Mouse (Mus musculus): Measurements from ENCODE around the gene Lama2. TPM values are rescaled to one million over a fixed set of nuclear protein-coding genes. Genes with fewer than 3 reads are reported as not detected.

Gene Lama2
- 45.6 and 47.4 TPM in 2 replicates for total RNA-seq (2021)
- long read RNA-seq, experiment 1, partial matches to known transcripts, result 1 of 4 reads
- long read RNA-seq, experiment 1, other reads (novel, unspliced or antisense), result 3 of 4 reads
- long read RNA-seq, experiment 2, partial matches to known transcripts, result 1 of 3 reads
- long read RNA-seq, experiment 2, other reads (novel, unspliced or antisense), result 2 of 3 reads

GRCm38 (mm10) chr10:27619658-27620057 is at the start of gene Lama2:
TSS of gene Lama2 (minus strand) at chr10:27619758.
- no peak for DNase-seq

- no peak for DNase-seq
These were observed 44.8 kb upstream of the Lama2 start for GRCm38 (mm10) chr10:27664391-27664790.

GRCm38 (mm10) chr10:27663396-27663795 is 43.8 kb upstream of the Lama2 start:
- DNase-seq, result no peak

GRCm38 (mm10) chr10:27654164-27654563 is 34.6 kb upstream of the Lama2 start:
- no peak for DNase-seq

- DNase-seq, result no peak
These were observed 33.3 kb upstream of the Lama2 start for GRCm38 (mm10) chr10:27652694-27653335.

- no peak for DNase-seq
These were observed 16.2 kb upstream of the Lama2 start for GRCm38 (mm10) chr10:27635721-27636120.

- no peak for DNase-seq
These were observed 11.4 kb upstream of the Lama2 start for GRCm38 (mm10) chr10:27631002-27631401.

GRCm38 (mm10) chr10:27621697-27622449 is 2.3 kb upstream of the Lama2 start:
- no peak for DNase-seq

- DNase-seq, result no peak
These were observed 2.0 kb downstream of the Lama2 start for GRCm38 (mm10) chr10:27617522-27618020.

GRCm38 (mm10) chr10:27616641-27617415 is 2.7 kb downstream of the Lama2 start:
- peak; percentile 16 for DNase-seq

GRCm38 (mm10) chr10:27595675-27596074 is 23.9 kb downstream of the Lama2 start:
- no peak for DNase-seq

- no peak for DNase-seq
These were observed 86.3 kb downstream of the Lama2 start for GRCm38 (mm10) chr10:27533217-27533616.

- no peak for DNase-seq
These were observed 110.6 kb downstream of the Lama2 start for GRCm38 (mm10) chr10:27508847-27509459.

- no peak for DNase-seq
These were observed 118.7 kb downstream of the Lama2 start for GRCm38 (mm10) chr10:27500863-27501262.

- no peak for DNase-seq
These were observed 131.1 kb downstream of the Lama2 start for GRCm38 (mm10) chr10:27488452-27488851.

- no peak for DNase-seq
These were observed 135.5 kb downstream of the Lama2 start for GRCm38 (mm10) chr10:27484041-27484440.

- DNase-seq, result no peak
These were observed 144.0 kb downstream of the Lama2 start for GRCm38 (mm10) chr10:27475540-27475939.

- no peak for DNase-seq
These were observed 151.3 kb downstream of the Lama2 start for GRCm38 (mm10) chr10:27468274-27468673.

GRCm38 (mm10) chr10:27413583-27414465 is 205.7 kb downstream of the Lama2 start:
- DNase-seq, result no peak

GRCm38 (mm10) chr10:27390753-27391152 is 228.8 kb downstream of the Lama2 start:
- DNase-seq, result no peak

- peak; percentile 4 for DNase-seq
These were observed 232.0 kb downstream of the Lama2 start for GRCm38 (mm10) chr10:27387531-27387930.

Measured in adrenal gland, postnatal 14 days (tissue).